Mouse (Mus musculus): ENCODE measurements around the gene Elf2. TPM values are rescaled to one million over a fixed set of nuclear protein-coding genes. Genes with fewer than 3 reads are reported as not detected.

Gene Elf2
- polyA plus RNA-seq, 2 experiments = 14.7 to 20.7 TPM

GRCm38 (mm10) chr3:51238515-51238914 is 101.9 kb downstream of the Elf2 start:
- H3K36me3 ChIP-seq (replicated peaks; ENCODE audit: control insufficient read depth, insufficient read depth, low read depth) = peaks cover 15% of the 10 kb centered on the region
- no peak overlapping the region for H3K4me2 ChIP-seq (ENCODE audit: low read depth)
- H3K27ac ChIP-seq = no peak overlapping the region
- 37% methylated on average over 7 of the region's 7 CpGs for whole genome bisulfite sequencing (ENCODE audit: insufficient replicate concordance)
- DNase-seq (ENCODE audit: low read depth in 3 of 3, low spot score in 3 of 3) (no peak), ATAC-seq (ENCODE audit: insufficient read depth) (0 out of 2 replicates have a peak, but pooled peaks have one; percentile 11)
- no peak overlapping the region for H3K4me3 ChIP-seq (ENCODE audit: insufficient read depth in 1 of 2, low read depth in 2 of 2, low read length in 2 of 2)
- no peaks in the 10 kb centered on the region for H3K9me3 ChIP-seq (ENCODE audit: control insufficient read depth, low read length)
- peaks cover 11 to 21% of the 10 kb centered on the region in 2 experiments for H3K4me1 ChIP-seq (replicated peaks; ENCODE audit: control insufficient read depth in 2 of 2, insufficient read depth in 2 of 2, low read length in 1 of 2)
- no peak for TF ChIP-seq CTCF (IDR thresholded peaks at IDR 0.05; ENCODE audit: low read depth)
- no peaks in the 10 kb centered on the region for H3K27me3 ChIP-seq (ENCODE audit: control insufficient read depth, insufficient read depth, low read length)
- no peak overlapping the region for H3K9ac ChIP-seq (replicated peaks)

GRCm38 (mm10) chr3:51234752-51235055 is 105.8 kb downstream of the Elf2 start:
- Histone ChIP-seq H3K27me3 (ENCODE audit: control insufficient read depth, insufficient read depth, low read length) (no peaks in the 10 kb centered on the region), H3K36me3 (replicated peaks; ENCODE audit: control insufficient read depth, insufficient read depth, low read depth) (peaks cover 22% of the 10 kb centered on the region), H3K27ac (no peak overlapping the region), H3K4me1 (replicated peaks; ENCODE audit: control insufficient read depth in 2 of 2, insufficient read depth in 2 of 2, low read length in 1 of 2) (peaks cover 45 to 57% of the 10 kb centered on the region in 2 experiments), H3K9ac (replicated peaks) (no peak overlapping the region), H3K4me3 (ENCODE audit: insufficient read depth in 1 of 2, low read depth in 2 of 2, low read length in 2 of 2) (no peak overlapping the region), H3K9me3 (ENCODE audit: control insufficient read depth, low read length) (no peaks in the 10 kb centered on the region), H3K4me2 (ENCODE audit: low read depth) (no peak overlapping the region)
- DNase-seq (ENCODE audit: low read depth in 3 of 3, low spot score in 3 of 3) (no peak), ATAC-seq (ENCODE audit: insufficient read depth) (no peak)
- WGBS (ENCODE audit: insufficient replicate concordance) = 77% methylated on average over 5 of the region's 5 CpGs
- TF ChIP-seq EP300 (IDR thresholded peaks at IDR 0.05; ENCODE audit: low read depth) (no peak), CTCF (IDR thresholded peaks at IDR 0.05; ENCODE audit: low read depth) (no peak)

- Histone ChIP-seq H3K9me3 (ENCODE audit: control insufficient read depth, low read length) (no peaks in the 10 kb centered on the region), H3K4me2 (ENCODE audit: low read depth) (0 out of 2 replicates have a peak overlapping the region, but pooled peaks have one; percentile 1), H3K4me3 (ENCODE audit: insufficient read depth in 1 of 2, low read depth in 2 of 2, low read length in 2 of 2) (no peak overlapping the region), H3K4me1 (replicated peaks; ENCODE audit: control insufficient read depth in 2 of 2, insufficient read depth in 2 of 2, low read length in 1 of 2) (peaks cover 51 to 63% of the 10 kb centered on the region in 2 experiments), H3K27me3 (ENCODE audit: control insufficient read depth, insufficient read depth, low read length) (no peaks in the 10 kb centered on the region), H3K36me3 (replicated peaks; ENCODE audit: control insufficient read depth, insufficient read depth, low read depth) (peaks cover 18% of the 10 kb centered on the region), H3K9ac (replicated peaks) (no peak overlapping the region; the same call in 1 of the 2 replicates), H3K27ac (peak overlapping the region; percentile 1)
- WGBS (ENCODE audit: insufficient replicate concordance) = 51% methylated on average over 13 of the region's 13 CpGs
- TF ChIP-seq EP300 (IDR thresholded peaks at IDR 0.05; ENCODE audit: low read depth) (no peak), CTCF (IDR thresholded peaks at IDR 0.05; ENCODE audit: low read depth) (peak; percentile 99)
- DNase-seq (ENCODE audit: low read depth in 3 of 3, low spot score in 3 of 3) (peak; percentile 60 to 76 (median 65)), ATAC-seq (ENCODE audit: insufficient read depth) (no peak)
These were observed 106.3 kb downstream of the Elf2 start for GRCm38 (mm10) chr3:51233918-51234751.

GRCm38 (mm10) chr3:51233474-51233873 is 107.0 kb downstream of the Elf2 start:
- Histone ChIP-seq H3K27me3 (ENCODE audit: control insufficient read depth, insufficient read depth, low read length) (no peaks in the 10 kb centered on the region), H3K4me2 (ENCODE audit: low read depth) (no peak overlapping the region), H3K36me3 (replicated peaks; ENCODE audit: control insufficient read depth, insufficient read depth, low read depth) (peaks cover 21% of the 10 kb centered on the region), H3K9ac (replicated peaks) (no peak overlapping the region), H3K4me1 (replicated peaks; ENCODE audit: control insufficient read depth in 2 of 2, insufficient read depth in 2 of 2, low read length in 1 of 2) (peaks cover 58 to 69% of the 10 kb centered on the region in 2 experiments), H3K27ac (peak overlapping the region; percentile 1), H3K4me3 (ENCODE audit: insufficient read depth in 1 of 2, low read depth in 2 of 2, low read length in 2 of 2) (no peak overlapping the region), H3K9me3 (ENCODE audit: control insufficient read depth, low read length) (no peaks in the 10 kb centered on the region)
- 68% methylated on average over 5 of the region's 5 CpGs for WGBS (ENCODE audit: insufficient replicate concordance)
- ATAC-seq (ENCODE audit: insufficient read depth) (no peak), DNase-seq (ENCODE audit: low read depth in 3 of 3, low spot score in 3 of 3) (no peak)
- TF ChIP-seq CTCF (IDR thresholded peaks at IDR 0.05; ENCODE audit: low read depth) = no peak
- no peak for TF ChIP-seq EP300 (IDR thresholded peaks at IDR 0.05; ENCODE audit: low read depth)

GRCm38 (mm10) chr3:51232205-51232910 is 108.1 kb downstream of the Elf2 start:
- peak overlapping the region in 1 of 2 experiments; percentile 19; a peak in 2 of 4 replicates for H3K4me3 ChIP-seq (ENCODE audit: insufficient read depth in 1 of 2, low read depth in 2 of 2, low read length in 2 of 2)
- 69% methylated on average over 3 of the region's 3 CpGs for WGBS (ENCODE audit: insufficient replicate concordance)
- ATAC-seq (ENCODE audit: insufficient read depth) (no peak), DNase-seq (ENCODE audit: low read depth in 3 of 3, low spot score in 3 of 3) (no peak)
- peak overlapping the region; percentile 99 for H3K27ac ChIP-seq
- TF ChIP-seq CTCF (IDR thresholded peaks at IDR 0.05; ENCODE audit: low read depth) (no peak), EP300 (IDR thresholded peaks at IDR 0.05; ENCODE audit: low read depth) (no peak)
- peak overlapping the region; percentile 77 for H3K9ac ChIP-seq (replicated peaks)
- H3K27me3 ChIP-seq (ENCODE audit: control insufficient read depth, insufficient read depth, low read length) = no peaks in the 10 kb centered on the region
- H3K4me1 ChIP-seq (replicated peaks; ENCODE audit: control insufficient read depth in 2 of 2, insufficient read depth in 2 of 2, low read length in 1 of 2) = peaks cover 61 to 72% of the 10 kb centered on the region in 2 experiments
- peak overlapping the region; percentile 98 for H3K4me2 ChIP-seq (ENCODE audit: low read depth)
- H3K9me3 ChIP-seq (ENCODE audit: control insufficient read depth, low read length) = no peaks in the 10 kb centered on the region
- H3K36me3 ChIP-seq (replicated peaks; ENCODE audit: control insufficient read depth, insufficient read depth, low read depth) = peaks cover 21% of the 10 kb centered on the region
